Mouse (Mus musculus) megakaryocyte, embryonic 14.5 days (primary cell): Measurements from ENCODE around the gene Ranbp9.

Source experiments
- FLI1 ChIP-seq: IDR thresholded peaks from 2 replicates; pipeline ENCODE4 v1.6.1; 2012; ENCODE audit warnings: low read length, inconsistent platforms, mixed read lengths
- GATA1 ChIP-seq: IDR thresholded peaks from 3 replicates; pipeline ENCODE4 v1.6.1; 2012; ENCODE audit warnings: mixed read lengths, low read length, inconsistent platforms, borderline replicate concordance

DNA sequence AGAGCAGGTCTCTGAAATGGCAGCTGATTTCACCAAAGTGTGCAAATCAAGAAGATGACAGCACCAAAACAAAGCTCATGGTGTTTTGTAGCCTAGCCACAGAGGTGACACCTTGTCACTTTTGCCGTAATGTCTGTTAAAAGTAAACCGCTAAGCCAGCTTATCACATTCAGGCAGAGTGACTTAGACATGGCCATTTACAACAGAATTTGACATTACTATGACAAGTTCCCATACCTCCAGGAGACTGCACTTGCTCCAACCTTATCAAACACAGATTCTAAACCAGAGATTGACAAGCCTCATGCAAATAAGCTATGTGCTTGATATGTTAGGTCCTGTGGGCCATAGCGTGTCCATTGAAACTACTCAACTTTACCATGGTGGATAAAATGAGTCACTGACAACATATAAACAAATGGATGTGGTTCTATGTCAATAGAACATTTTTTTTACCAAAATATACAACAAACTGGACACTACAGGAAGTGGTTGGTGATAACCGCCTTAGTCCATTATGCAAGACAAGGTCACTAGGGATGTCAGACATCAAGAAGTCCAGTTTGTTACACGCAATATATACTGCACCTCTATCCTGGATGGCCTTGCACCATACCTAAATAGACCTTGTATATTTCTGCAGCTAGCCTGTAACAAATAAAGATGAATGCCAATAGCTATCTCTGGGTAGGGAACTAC is 4.3 kb upstream of the Ranbp9 start:
- TF ChIP-seq GATA1 = no peak
- TF ChIP-seq FLI1 = no peak
